Mouse (Mus musculus): ENCODE measurements around the gene Wnt4.

Wnt4 gene

GRCm38 (mm10) chr4:137279346-137279745, 2.1 kb downstream of the Wnt4 start:
- no peak for DNase-seq (ENCODE audit: low spot score)

GRCm38 (mm10) chr4:137281273-137281672, 4.0 kb downstream of the Wnt4 start:
- DNase-seq (ENCODE audit: low spot score): no peak

- DNase-seq (ENCODE audit: low spot score): no peak
These were observed 4.8 kb downstream of the Wnt4 start for GRCm38 (mm10) chr4:137282122-137282521.

DNA sequence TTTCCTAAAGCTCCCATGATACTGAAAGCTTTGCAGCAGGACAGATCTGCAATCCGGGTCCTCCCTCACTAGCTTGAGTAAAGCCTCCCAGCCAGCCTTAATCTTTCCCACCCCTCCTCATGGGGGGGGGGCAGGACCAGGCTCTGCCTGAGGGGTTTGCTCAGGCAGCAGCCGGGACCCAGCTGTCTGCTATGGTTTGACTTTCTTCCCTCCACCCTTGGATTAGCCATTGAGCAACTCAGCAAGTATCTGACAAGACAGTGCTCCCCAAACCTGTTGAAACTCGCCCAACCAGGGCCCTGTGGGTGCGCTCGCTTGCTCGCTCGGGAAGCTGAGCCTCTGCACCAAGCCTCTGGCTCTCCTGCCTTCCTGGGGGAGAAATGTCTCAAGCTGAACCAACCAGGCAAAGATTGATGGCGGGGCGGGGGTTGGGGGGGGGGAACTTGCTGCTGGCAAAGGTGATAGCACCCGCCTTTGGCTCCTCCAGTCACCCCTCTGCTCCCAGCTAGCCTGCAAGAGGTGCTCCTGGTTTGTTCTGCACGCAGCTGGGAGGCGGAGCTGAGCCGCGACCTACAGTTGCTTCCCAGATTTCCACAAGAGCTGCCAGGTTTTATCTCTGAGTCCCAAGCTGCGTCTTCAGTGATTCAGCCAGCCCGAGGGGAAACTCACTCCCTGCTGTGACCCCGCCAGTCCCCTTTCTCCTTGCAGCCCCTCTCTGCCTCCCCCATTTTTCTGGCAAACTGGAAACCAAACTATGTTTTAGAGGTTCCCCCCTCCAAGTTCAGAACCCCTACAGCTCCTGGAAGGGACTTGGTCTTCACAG, 5.5 kb downstream of the Wnt4 start:
- no peak for DNase-seq (ENCODE audit: low spot score)

DNA sequence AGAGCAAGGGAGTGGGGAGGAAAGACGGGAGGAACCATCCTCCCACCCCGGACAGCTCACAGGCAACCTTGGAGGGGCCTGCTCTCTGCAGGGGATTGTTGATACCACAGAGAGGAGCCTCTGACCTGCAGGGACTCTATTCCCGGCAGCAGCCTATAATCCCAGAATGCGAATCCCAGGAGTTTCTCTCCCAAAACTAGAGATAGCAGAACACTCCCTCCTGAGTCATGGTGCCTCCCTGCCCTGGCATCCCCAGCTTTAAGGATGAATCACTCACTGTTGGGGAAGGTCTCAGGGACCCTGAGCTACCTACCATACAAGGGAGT, 6.1 kb downstream of the Wnt4 start:
- DNase-seq (ENCODE audit: low spot score): no peak

GRCm38 (mm10) chr4:137285876-137286661, 8.8 kb downstream of the Wnt4 start:
- DNase-seq (ENCODE audit: low spot score): no peak

- no peak for DNase-seq (ENCODE audit: low spot score)
These were observed 9.3 kb downstream of the Wnt4 start for GRCm38 (mm10) chr4:137286662-137286953.

DNA sequence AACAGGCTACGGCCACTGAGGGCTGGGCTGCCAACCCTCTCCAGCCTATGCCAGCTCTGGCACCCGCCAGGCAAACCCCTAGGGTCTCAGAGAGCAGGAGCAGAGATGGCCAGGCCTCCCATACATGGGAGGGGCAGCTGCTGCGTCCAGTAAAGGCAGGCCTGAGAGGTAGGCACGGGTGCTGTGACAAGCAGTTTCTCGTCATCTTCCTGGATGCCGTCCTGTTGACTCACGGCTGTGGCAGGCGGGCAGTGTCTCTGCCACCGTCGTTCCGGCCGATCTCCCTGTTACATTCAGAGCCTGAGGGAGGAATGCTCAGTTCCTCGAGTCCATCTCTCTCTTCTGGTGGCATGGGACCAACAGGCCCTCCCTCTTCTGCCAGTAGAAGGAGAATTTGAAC, 9.9 kb downstream of the Wnt4 start:
- no peak for DNase-seq (ENCODE audit: low spot score)

DNA sequence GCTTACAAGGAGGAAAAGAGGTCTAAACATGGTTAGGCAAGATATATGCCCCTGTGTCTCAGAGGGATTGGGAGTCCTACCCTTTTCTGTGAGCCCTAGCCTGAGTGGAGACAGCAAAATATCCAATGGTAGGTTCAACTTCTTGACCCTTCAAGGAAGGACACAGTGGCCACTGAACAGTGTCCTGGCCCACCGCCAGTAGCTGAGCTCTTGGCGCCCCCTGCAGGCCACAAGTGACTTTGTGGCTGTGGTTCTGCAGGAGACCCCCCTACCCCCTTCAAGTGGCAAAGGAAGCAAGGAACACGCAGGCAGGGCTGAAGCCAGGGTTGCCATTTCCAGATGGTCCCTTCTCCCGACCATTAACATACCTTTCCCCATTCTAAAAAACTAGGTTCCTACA, 10.5 kb downstream of the Wnt4 start:
- peak; percentile 82 for DNase-seq (ENCODE audit: low spot score)

DNA sequence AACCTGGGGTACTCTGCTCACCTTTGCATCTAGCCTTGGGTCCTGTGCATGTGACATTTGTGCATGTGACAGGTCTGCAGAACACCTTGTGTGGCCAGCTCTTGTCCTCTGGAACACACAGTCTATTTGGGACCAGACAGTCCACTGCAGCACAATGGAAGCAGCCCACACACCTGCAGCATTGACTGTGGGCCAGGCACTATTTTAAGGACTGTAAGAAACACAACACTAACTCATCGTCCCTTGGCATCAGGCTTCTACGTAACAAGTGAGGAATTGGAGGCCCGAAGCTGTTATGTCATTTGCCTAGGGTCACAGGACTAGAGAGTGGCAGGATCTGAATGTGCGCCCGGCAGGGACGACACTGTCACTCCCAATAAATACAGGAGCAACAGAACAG, 12.4 kb downstream of the Wnt4 start:
- no peak for DNase-seq (ENCODE audit: low spot score)

DNA sequence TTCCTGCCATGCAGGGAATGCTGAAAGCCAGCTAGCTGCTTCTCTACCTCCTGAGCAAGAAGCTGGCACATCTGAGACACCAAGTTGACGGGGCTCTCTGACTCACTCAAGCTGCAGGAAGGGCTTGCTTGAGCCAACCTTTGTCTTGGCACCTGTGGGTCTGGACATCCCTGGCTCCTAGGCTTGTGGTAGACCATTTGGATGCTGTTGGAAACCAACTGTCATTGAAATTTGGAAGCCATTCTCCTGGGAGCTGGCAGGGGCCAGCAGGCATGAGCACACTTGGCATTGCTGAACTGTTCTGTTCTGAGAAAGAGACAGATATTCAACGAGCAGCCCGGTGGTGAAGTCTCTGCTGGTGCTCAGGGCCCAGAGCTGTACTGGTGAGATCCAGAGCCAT, 13.0 kb downstream of the Wnt4 start:
- no peak for DNase-seq (ENCODE audit: low spot score)

DNA sequence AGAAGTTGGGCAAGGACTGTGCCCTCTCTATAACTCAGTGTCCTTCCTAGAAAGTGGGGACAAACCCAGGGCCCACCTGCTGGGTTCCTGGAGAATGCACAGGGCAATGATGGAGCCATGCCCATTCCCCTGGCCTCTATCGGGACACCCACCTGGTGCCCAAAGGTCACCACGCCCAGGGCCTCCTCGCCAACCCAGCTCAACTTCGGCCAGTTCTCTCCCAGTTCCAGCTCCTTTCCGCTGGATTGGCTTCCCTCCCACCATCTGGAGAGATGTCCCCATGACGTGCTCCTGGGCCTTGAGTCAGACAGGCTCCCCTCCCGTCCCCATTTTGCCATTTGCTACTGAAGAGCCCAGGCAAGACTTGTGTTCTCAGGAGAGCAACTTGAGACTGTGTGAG, 15.3 kb downstream of the Wnt4 start:
- DNase-seq (ENCODE audit: low spot score): no peak

GRCm38 (mm10) chr4:137294032-137294431, 16.7 kb downstream of the Wnt4 start:
- DNase-seq (ENCODE audit: low spot score): no peak

GRCm38 (mm10) chr4:137294474-137294873, 17.2 kb downstream of the Wnt4 start:
- no peak for DNase-seq (ENCODE audit: low spot score)

DNA sequence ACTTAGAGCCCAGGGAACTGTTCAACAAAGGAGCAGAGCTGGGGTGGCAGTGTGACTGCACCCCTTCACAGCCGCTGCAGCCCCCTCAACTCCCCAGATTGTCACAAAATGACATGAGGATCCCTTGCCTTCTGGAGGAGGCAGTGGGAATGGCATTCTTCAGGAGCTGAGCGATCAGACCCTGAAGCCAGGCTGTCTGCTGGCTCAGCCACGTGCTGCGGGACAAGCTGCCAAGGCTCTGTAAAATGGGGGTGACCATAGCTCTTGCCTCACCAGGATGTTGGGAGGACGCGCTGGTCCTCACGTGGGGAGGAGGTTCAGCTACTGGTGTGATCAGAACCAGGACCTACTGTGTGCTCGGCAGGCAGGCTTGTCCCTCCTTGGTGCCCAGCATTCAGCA, 17.7 kb downstream of the Wnt4 start:
- no peak for DNase-seq (ENCODE audit: low spot score)

DNA sequence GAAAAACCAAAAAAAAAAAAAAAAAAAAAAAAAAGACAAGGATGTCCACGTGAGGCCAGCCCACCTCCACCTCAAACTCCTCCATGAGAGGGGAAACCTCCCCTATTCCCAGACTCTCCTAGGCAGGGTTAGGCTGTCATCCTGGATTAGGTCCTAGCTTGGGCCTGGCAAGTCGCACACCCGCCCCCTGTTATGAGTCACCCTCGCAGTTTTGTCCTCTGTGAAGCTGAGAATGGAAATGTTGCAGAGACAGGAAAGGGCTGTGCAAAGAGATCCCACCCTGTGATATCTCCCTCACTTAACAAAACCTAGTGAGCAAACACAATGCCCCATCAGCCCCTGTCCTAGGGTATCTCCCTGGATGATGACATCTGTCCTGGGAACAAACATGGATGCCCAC, 20.3 kb downstream of the Wnt4 start:
- DNase-seq (ENCODE audit: low spot score): no peak

- DNase-seq (ENCODE audit: low spot score): no peak
These were observed 21.1 kb downstream of the Wnt4 start for GRCm38 (mm10) chr4:137298406-137298805.

DNA sequence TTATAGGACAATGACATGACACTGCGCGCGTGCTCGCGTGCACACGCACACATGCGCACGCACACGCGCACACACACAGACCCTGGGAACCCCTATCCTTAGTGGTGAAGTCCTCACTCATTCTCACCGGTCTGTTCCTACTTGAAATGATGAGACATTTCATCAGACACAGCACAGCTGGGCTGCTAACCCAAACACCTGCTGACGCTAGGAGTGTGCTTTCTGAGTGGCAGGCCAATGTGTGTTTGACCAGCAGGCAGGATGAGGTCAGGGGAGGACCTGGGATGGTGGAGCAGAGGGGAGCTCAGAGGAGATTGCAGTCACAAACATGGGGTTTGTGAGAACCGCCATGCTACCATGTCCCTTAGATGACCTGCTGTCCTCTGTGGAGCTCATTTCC, 22.9 kb downstream of the Wnt4 start:
- no peak for DNase-seq (ENCODE audit: low spot score)

GRCm38 (mm10) chr4:137301635-137302034, 24.3 kb downstream of the Wnt4 start:
- no peak for DNase-seq (ENCODE audit: low spot score)

DNA sequence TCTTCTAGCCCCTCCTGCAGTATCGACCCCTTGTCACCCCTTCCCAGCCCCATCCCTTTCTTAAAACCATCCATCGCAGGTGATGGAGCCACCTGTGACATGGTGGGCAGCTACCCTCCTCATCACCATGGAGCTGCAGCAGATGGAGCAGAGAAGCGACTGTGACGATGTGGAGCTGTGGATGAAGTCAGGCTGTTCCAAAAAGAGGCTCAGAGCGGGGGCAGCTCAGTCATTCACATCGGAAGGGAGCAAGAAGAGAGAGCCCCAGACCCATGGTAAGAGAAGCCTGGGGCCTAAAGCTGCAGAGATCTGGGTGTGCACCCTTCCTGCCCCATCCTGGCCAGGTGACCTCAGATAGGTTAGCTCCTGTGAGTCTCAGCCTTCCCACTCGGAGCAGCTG, 26.8 kb downstream of the Wnt4 start:
- no peak for DNase-seq (ENCODE audit: low spot score)

GRCm38 (mm10) chr4:137305066-137305465, 27.8 kb downstream of the Wnt4 start:
- DNase-seq (ENCODE audit: low spot score): no peak

DNA sequence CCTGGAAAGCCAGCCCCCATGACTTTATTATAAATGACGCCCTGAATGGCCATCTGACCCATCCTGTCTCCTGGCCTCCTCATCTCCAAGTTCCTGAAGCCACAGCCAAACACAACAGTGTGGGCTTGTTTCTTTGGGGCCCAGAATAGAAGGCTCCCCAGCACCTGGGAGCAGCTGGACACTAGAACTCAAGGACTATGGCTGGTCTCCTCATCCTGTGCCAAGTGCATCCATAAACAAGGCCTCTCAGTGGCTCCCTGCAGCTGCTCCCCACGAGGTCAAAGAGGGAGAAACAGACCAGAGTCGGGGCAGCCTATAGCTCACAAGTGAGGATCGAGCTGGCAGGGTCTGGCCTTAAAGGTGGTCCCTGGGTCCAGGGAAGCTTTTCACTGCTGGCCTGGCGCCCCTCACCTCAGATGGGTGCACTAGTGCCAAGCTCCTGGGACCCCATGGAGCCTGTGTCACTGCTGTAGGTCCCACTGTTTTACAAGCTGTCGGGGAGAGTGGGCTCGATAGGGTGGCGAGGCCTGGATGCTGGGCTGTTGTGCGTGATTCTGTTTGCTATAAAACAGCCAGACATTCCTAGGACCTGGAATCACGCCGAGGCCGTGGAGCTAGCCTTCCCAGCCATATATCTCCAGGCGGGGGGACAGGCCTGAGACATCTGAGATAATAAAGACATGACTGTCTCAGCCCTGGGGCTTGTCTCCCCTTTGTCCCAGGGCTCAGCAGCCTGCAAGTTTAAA, 28.7 kb downstream of the Wnt4 start:
- no peak for DNase-seq (ENCODE audit: low spot score)

DNA sequence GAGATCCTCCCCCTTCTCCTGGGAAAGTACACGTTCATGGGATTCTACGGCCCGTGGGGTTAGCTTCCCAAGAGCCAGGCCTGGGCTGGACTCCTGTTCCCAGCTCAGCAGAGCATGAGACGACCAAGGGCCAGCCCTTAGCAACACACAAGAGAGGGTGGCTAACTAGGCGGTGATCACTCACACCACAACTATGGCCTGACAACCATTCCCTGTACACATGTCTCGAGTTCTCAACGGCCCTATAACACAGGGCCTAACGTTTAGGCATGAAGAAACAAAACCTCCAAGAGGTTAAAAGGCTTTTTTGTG, 29.2 kb downstream of the Wnt4 start:
- DNase-seq (ENCODE audit: low spot score): no peak

All from retina, embryonic 14.5 days (tissue).